Mouse (Mus musculus) mouse trophoblast stem cell (cell line): ENCODE data around the gene Siglecf.
"Not testable (repeated sequence)": the region's sequence is repeated elsewhere in the genome, so short reads cannot be mapped to it uniquely, and the experiment has no call there.

ENCODE experiments used
- in situ Hi-C, 2 experiments: fragments of 300-500 bp; cut with MseI, MboI; formaldehyde crosslinking; loops; 2 replicates in 1 of 2; 3 replicates in 1 of 2; pipeline ENCODE4 v1.15.1; 2025

Gene Siglecf

DNA sequence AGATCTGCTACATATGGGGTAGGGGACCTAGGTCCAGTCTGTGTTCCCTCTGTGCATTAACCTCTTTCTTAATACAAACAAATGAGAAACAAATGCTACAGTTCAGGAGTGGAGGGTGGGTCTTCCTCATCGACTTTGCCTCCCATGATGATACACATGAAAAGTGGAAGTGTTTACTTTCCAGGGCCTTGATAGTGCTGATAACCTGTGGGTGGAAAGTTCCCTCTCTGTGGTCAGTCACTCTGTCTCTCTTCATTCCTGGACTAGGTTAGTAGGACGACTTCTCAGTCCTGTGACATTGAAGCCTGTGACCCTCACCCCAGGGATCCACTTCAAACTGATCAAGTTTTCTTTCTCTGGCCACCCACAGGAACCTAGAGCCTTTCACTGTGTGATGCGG, at the start of gene Siglecf:
Gene Siglecf (plus strand): TSS at position 188 of the 400 bp plus-strand sequence.
- in situ Hi-C loops = no loop called here

DNA sequence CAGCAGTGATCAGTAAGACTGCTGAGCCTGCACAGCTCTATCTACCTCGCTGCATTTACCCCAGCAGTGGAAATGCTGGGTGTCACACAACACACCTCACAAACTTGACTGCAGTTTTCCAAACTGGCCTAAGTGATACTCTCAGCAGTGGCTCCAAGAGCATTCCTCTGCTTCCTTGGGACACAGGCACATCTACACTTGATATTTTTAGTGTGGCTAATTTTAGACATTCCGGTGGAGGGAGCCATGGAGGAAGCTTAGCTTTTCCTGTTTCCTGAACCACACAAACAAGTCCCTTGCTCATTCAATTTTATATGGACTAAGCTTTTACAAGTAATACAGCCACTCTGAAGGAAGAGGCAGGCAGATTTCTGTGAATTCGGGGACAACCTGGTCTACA, 45.9 kb upstream of the Siglecf start:
- in situ Hi-C loops = no loop called here

DNA sequence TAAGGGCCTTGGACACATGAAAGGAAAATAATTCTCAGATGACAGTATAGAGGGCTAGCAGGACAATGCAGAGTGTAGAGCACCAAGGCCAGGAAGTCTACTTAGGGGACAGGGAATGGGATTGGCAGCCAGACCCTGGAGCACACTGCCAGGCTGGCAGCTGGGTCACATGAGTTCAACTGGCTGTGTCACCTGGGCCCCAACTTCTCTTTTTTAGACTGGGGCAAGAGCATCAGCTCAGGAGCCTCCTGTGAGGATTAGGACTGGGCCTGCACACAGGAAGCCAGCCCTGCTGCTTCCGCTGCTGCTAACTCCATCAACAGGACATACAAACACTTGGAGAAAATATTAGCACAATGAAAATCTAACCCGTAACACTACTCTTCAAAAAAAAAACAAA, 42.1 kb upstream of the Siglecf start:
- in situ Hi-C loops = no loop called here

DNA sequence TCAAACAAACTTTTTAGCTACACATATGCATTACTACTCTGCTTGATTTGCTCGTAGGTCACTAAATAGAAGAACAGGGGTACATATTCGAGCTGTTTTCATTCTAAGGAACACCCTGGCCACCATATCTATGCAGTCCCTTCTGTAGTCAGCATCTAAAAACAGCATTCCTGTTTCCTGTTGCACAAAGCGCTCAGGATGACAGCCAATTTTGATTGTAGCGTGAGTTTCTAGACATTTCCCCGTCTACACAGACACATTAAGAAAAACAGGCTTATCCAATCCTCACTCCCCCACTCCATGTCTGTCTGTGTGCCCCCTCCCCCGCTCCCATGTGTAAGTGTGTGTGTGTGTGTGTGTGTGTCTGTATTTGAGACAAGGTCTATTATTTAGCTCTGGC, 39.5 kb upstream of the Siglecf start:
- in situ Hi-C loops = no loop called here

DNA sequence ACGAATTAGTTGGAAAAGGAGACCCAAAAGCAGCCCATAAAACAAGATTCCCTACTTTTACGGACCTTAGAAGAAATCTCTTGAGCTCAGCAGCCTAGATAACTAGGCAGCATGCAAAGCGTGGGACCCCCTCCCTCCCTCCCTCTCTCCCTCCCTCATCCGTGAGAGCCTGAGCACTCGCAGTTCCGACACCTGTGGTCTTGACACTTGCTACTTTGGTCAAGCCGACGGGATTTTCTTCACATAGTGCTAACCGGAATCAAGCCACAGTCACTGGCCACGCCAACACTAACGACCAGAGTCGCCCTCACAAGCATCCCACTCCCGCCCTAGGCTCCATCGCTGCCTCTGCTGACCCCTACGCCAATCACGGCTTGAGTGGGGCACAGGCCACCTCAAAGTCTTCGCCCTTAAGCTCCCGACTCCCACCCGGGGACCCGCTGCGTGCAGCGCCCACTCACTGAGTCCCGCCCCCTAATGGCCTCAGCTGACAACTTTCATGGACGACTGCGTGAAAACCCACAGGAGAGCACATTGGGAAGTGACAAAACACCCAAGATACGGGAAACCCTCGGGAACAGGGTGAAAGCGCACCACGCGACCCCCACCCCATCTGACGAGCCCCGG, 38.6 kb upstream of the Siglecf start:
- in situ Hi-C loops = no loop called here

DNA sequence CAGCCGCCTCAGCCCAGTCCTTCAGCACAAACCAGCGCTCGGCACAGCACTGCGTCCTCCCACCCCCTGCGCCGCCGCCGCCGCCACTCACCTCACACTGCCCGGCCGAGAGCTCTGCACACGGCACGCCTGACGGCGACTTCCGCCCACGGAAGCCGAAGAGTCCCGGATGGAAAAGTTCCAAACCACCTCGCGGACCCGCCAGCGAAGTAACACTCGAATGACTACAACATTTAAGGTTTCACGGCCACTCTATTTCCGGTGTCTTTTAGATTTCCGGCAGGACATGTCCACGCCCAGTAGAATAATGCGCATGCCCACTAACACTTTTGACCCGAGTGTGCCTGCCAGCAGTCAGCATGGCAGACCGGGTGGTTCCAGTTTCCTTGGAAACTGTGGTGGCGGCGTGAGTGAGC, 38.1 kb upstream of the Siglecf start, which contains the start of gene Zfp715:
Gene Zfp715 (minus strand): TSS at position 282 of the 416 bp plus-strand sequence.
- in situ Hi-C loops = no loop called here

DNA sequence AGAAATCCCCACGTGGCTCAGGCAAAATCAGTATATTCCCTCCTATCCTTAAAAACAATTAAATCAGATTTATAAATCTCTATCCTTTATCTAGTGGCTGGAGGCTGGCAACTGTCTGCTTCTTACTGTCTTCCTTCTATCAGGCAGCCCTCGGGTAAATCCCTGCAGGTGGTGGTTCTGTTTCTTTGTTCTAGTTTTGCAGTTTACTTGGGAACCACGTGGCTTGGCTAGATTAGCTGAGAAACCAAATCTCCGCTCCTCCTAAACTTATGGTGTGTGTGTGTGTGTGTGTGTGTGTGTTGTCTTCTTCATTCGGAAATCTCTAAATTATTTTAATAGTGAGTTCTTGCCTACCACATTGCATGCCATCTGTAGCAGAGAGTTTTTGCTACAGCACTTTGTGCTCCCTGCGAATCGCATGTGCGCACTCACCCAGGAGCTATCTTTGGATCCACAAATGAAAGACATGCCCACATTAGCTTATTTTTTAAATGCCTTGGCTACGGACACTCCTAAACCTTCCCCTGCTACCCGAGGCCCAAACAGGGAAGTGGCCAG, 24.8 kb upstream of the Siglecf start:
- in situ Hi-C loops = no loop called here

DNA sequence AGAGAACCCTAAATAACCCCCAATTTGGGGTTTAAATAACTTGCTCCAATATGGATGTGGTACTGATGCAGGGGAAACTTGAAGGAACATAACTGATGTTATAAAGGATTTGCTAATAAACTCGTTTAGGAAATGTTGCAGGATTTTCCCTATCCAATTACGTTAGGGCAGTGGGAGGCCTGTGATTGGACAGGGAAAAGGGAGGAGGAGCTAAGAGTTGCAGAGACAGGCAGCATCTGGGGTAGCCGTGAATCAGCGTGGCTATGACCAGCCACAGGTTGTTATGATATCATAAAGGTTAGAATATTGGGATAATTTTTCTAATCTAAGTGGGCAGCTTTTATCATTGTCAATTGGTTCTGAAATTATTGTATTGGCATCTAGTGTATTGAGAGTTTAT, 23.0 kb upstream of the Siglecf start:
- in situ Hi-C loops = no loop called here

DNA sequence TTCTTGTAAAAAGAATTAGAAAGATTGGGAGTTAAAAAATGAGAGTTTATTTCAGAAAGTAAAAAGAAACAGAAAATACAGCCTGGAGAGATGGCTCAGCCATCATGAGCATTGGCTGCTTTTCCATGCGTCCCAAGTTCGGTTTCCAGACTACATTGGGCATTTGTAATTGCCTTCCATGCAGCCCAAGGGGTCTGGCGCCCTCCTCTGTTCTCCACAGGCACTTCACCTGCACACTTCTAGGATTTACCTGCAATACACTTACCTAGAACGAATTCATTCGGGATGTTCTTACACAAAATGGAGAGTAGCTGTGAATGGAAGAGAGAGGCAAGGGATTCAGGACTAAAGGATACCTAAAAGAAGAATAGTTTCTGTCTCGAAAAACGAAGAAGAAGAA, 17.9 kb upstream of the Siglecf start:
- in situ Hi-C loops = no loop called here

DNA sequence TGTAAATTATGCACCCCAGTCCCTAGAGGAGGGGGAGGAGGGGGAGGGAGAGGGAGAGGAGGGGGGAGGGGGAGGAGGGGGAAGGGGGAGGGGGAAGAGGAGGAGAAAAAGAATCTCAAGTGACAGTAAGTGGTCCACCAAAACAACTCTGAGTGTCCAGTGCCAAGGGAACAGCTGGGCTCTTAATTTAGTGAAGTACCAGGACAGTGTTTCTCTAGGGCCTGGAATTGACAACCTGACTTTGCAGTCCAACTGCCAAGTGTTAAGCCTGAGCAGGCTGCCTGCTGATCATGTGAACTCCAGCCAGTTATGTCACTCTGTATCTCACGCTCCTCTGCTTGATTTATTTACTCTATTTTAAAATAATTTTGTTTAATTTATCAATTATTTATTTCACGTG, 17.2 kb upstream of the Siglecf start:
- in situ Hi-C loops = no loop called here

DNA sequence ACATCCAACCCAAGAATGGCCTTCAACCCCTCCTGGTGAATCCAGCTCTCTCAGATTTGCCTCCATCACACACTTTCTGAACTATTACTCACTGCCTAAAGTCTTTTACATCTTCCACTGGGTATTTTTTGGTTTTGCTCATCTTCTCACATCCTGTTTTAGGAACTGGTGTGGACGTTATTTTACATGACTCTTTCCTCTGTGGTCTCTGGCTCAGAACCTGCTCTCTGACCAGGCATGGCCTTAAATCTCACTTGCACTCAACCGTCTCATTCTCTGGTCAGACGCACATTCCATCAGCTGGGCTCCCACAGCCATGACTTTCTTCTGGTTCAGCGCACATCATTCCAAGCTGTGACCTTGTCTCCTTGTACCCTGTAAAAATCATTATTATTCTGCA, 10.4 kb upstream of the Siglecf start:
- in situ Hi-C loops = no loop called here

DNA sequence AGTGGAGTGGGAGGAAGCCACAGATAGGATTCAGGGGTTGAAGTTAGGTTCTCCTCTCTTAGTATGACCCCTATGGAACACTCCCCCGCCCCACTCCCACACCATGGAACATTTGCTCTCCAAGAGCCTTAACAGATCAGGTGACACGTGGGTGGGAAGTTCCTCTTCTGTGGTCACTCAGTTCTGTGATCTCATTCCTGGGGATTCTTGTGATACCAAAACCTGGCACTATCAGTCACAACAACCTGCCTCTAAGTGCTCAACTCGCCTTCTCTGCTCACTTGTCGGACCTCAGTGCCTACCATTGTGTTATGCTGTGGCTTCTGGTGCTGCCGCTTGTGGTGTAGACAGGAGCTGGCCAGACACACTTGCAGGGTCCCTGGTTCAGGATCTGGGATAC, 8.0 kb upstream of the Siglecf start:
- in situ Hi-C loops = no loop called here

DNA sequence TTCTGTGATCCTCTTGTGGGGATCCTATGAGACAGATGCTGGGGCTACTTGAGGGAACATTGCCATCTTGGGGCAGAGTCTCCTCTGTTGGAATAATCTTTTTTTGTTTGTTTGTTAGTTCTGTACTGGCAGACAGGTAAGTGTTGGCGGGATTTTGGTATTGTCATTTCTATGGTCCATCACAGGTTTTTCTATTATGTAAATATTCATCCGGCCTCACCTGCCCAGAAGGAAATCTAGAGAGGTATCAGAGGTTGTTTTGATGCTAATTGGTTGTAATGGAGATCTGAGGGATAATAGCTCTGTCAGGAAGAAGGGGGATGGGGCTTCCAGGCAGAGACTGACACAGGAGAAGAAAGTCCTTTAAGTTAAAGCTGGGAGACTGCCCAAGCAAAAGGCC, 7.1 kb upstream of the Siglecf start:
- in situ Hi-C loops = no loop called here

DNA sequence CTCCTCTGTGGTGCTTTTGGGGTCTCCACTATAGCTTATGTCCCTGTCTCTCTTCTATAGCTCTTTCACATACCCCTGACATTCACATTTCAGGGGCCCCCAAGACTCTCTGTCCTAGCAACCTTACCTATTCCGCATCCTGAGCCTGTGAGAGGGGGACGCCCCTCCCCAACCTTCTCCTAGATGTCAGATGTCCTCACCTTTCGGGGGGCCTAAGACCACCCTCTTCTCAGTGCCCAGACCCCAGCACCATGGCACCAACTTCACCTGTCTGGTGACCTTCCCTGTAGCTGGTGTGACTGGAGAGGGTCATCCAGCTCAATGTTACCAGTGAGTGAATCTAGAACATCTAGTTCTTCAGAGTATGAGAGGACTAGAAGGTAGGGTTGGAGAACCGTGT, 6.7 kb upstream of the Siglecf start:
- in situ Hi-C loops = no loop called here

DNA sequence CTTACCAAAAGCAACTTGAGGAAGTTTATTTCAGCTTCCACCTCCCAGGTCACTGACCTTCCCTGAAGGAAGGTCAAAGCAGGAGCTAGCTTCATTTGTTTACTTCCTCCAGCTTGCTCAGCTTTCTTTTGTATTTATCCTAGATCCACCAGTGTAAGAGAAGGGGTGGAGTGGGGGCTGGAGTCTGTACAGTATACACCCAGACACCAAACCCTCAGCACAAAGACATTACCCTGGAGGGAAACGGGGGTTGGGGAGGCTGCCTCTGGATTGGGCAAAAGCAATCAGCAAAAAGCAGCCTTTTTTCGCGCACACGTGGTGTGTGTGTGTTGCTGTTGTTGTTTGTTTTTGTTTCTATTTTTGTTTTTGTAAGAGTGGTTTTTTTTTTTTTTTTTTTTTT, 5.0 kb upstream of the Siglecf start:
- in situ Hi-C loops = no loop called here

DNA sequence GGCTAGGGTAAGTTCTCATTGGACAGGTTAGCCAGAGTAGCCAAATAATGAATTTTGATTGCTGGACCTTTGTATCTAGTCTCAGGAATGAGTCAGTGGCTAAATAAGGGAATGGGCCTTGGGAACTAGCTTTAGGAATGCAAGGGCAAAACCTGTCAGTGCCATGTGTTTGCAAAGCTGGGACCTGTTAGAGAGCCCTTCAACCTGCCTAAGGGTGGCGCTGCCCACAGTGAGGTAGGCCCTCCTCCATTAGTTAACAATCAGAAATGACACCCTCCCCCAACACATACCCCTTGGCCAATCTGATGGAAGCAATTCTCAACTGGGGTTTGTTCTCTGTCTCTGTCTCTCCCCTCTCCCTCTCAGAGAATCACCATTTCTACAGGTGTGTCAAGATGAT, 4.6 kb upstream of the Siglecf start:
- in situ Hi-C loops = no loop called here

DNA sequence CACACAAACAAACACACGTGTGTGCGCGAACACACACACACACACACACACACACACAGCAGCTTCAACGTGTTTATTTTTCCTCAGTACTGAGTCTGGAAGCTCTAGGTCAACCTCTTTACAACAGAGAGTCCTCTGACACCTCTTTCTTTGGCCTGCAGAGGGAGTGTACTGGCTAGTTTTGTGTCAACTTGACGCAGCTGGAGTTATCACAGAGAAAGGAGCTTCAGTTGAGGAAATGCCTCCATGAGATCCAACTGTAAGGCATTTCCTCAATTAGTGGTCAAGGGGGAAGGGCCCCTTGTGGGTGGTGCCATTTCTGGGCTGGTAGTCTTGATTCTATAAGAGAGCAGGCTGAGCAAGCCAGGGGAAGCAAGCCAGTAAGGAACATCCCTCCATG, 1.5 kb upstream of the Siglecf start:
- in situ Hi-C loops = not testable (repeated sequence)

DNA sequence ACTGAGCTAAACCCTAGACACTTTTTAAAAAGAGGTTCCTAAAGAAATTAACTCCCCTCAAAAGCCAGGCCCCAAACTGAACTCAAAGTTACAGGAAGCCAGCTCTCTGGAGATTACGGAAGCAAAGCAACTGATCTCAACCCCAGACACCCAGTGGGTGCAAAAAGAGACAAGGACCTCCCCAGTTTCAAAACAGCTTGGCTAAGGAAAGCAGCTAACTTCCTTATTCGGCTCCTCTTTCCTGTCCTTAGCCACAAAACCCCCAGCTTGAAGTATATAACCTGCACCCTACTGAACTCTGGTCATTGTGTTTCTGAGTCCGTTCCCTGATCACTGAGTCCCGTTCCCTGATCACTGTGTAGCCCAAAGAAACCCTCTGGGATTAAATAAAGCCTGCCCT, 2.0 kb downstream of the Siglecf start:
- in situ Hi-C loops = no loop called here

DNA sequence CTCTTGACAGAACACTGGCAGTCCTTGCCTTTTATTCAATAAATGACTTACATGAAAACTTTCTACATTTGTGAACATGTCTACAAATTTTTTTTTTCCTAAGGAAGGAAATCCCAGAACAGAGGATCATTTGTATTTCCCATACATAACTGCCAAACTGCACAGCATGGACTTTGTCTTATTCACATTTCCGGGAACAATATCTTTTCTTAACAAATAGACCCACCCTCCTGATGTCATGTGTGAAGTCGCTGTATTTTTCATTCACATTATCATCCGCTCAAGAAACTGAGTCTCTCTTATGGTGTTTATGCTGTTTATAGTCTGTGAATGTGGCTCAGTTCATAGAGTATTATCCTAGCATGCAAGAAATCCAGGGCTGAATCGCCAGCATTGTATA, 2.6 kb downstream of the Siglecf start:
- in situ Hi-C loops = no loop called here

DNA sequence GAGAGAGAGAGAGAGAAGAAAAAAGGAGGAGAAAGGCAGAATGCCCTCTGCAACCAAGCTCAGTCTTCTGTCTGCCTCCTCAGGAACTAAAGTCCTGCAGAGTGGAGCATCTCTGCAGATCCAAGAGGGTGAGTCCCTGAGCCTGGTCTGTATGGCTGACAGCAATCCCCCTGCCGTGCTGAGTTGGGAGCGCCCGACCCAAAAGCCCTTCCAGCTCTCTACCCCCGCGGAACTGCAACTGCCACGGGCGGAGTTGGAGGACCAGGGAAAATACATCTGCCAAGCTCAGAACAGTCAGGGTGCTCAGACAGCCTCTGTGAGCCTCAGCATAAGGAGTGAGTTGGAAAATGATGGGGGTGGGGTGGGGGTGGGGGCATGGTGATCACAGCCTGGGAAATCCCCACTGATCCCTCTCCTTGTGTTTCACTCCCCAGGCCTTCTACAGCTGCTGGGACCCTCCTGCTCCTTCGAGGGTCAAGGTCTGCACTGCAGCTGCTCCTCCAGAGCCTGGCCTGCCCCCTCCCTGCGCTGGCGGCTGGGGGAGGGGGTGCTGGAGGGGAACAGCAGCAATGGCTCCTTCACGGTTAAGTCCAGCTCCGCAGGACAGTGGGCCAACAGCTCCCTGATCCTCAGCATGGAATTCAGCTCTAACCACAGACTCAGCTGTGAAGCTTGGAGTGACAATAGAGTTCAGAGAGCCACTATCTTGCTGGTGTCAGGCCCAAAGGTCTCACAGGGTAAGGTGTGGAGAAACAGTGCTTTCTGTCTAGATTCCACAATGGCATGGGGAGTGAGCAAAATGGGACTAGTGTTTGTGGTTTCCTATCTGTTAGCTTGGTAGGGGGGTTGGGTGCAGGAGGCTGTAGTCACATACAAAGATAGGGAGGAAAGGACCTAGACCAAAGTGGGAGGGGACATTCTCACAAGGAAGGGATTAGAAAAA, 4.0 kb downstream of the Siglecf start:
- in situ Hi-C loops = no loop called here

DNA sequence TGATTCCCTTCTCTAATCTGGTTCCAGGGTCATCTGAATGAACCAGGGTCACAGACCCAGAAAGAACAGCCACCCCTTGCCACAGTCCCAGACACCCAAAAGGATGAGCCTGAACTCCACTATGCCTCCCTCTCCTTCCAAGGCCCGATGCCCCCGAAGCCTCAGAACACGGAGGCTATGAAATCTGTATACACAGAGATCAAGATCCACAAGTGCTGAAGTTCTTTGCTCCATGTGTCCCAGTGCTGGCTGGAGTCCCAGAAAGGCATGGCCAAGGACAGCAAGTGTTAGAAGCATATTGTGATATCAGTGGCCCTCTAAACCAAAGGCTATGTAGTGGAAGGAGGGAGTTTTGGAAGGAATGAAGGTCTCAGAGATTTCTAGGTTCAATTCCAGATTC, 7.4 kb downstream of the Siglecf start:
- in situ Hi-C loops = no loop called here

DNA sequence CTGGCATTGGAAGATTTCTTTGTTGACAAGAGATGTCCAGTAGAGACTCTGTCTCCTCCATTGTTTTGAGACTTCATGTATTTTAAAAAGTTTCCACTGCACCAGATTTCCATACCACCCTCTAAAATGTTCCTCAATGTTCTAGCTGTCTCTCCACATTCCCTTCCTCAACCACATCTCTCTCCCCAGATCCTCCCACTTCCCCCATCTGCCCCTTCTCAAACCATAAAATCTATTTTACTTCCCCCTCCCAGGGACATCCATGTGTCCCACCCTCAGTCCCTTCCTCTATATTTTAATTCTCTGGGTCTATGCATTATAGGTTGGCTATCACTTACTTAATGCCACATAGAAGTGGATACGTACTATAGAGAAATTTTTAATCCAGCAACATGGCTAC, 10.3 kb downstream of the Siglecf start:
- in situ Hi-C loops = no loop called here

DNA sequence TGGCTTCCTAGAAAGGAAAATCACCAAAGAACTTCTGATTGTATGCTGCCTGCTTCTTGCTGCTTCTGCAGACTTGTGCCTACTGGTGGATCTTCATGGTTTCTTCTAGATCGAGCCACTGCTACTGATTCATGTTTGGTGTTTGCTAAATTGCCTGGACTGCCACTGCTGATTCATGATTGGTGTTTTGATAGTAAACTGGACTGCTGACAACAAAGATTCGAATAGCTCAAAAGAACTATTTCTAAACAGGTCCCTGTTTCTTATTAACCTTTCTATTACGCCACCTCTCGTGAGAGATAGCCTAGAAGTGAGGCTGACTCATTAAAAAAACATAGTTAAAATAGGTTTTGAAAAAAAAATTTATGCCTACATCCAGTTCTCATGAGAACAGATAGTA, 10.9 kb downstream of the Siglecf start:
- in situ Hi-C loops = no loop called here
